Mouse (Mus musculus): Measurements from ENCODE around the gene Tdp1. TPM values are rescaled to one million over a fixed set of nuclear protein-coding genes. Genes with fewer than 3 reads are reported as not detected.

The Tdp1 gene
- total RNA-seq (2015; ENCODE audit: low replicate concordance), result 2.9 and 20.2 TPM in 2 replicates
- total RNA-seq (2017; ENCODE audit: low replicate concordance), result 2.6 and 7.1 TPM in 2 replicates

- ATAC-seq (replicated peaks; ENCODE audit: low FRiP score, poor library complexity, severe bottlenecking), result peak; percentile 79
Observed at GRCm38 (mm10) chr12:99884269-99885261, at the start of gene Tdp1, which contains the start of gene Efcab11. Gene Tdp1 (plus strand): TSS chr12:99884517. Gene Efcab11 (minus strand): TSS chr12:99884439.

GRCm38 (mm10) chr12:99836404-99837131 lies 47.7 kb upstream of the Tdp1 start:
- no peak for ATAC-seq (replicated peaks; ENCODE audit: low FRiP score, poor library complexity, severe bottlenecking)

- no peak for ATAC-seq (replicated peaks; ENCODE audit: low FRiP score, poor library complexity, severe bottlenecking)
Observed at GRCm38 (mm10) chr12:99837528-99837927, 46.8 kb upstream of the Tdp1 start.

GRCm38 (mm10) chr12:99838109-99838508 lies 46.2 kb upstream of the Tdp1 start:
- no peak for ATAC-seq (replicated peaks; ENCODE audit: low FRiP score, poor library complexity, severe bottlenecking)

- ATAC-seq (replicated peaks; ENCODE audit: low FRiP score, poor library complexity, severe bottlenecking), result no peak
Observed at GRCm38 (mm10) chr12:99838703-99839102, 45.6 kb upstream of the Tdp1 start.

- no peak for ATAC-seq (replicated peaks; ENCODE audit: low FRiP score, poor library complexity, severe bottlenecking)
Observed at GRCm38 (mm10) chr12:99844951-99845350, 39.4 kb upstream of the Tdp1 start.

GRCm38 (mm10) chr12:99849996-99850395 lies 34.3 kb upstream of the Tdp1 start:
- no peak for ATAC-seq (replicated peaks; ENCODE audit: low FRiP score, poor library complexity, severe bottlenecking)

GRCm38 (mm10) chr12:99853323-99854258 lies 30.7 kb upstream of the Tdp1 start:
- ATAC-seq (replicated peaks; ENCODE audit: low FRiP score, poor library complexity, severe bottlenecking), result no peak

GRCm38 (mm10) chr12:99856011-99856410 lies 28.3 kb upstream of the Tdp1 start:
- no peak for ATAC-seq (replicated peaks; ENCODE audit: low FRiP score, poor library complexity, severe bottlenecking)

- ATAC-seq (replicated peaks; ENCODE audit: low FRiP score, poor library complexity, severe bottlenecking), result no peak
Observed at GRCm38 (mm10) chr12:99858664-99859063, 25.7 kb upstream of the Tdp1 start.

GRCm38 (mm10) chr12:99859391-99860100 lies 24.8 kb upstream of the Tdp1 start:
- no peak for ATAC-seq (replicated peaks; ENCODE audit: low FRiP score, poor library complexity, severe bottlenecking)

- ATAC-seq (replicated peaks; ENCODE audit: low FRiP score, poor library complexity, severe bottlenecking), result no peak
Observed at GRCm38 (mm10) chr12:99860981-99861380, 23.3 kb upstream of the Tdp1 start.

GRCm38 (mm10) chr12:99864613-99865012 lies 19.7 kb upstream of the Tdp1 start:
- ATAC-seq (replicated peaks; ENCODE audit: low FRiP score, poor library complexity, severe bottlenecking), result no peak

- no peak for ATAC-seq (replicated peaks; ENCODE audit: low FRiP score, poor library complexity, severe bottlenecking)
Observed at GRCm38 (mm10) chr12:99868821-99869220, 15.5 kb upstream of the Tdp1 start.

- no peak for ATAC-seq (replicated peaks; ENCODE audit: low FRiP score, poor library complexity, severe bottlenecking)
Observed at GRCm38 (mm10) chr12:99873443-99873842, 10.9 kb upstream of the Tdp1 start.

- no peak for ATAC-seq (replicated peaks; ENCODE audit: low FRiP score, poor library complexity, severe bottlenecking)
Observed at GRCm38 (mm10) chr12:99874609-99875008, 9.7 kb upstream of the Tdp1 start.

GRCm38 (mm10) chr12:99883000-99883712 lies 1.2 kb upstream of the Tdp1 start:
- ATAC-seq (replicated peaks; ENCODE audit: low FRiP score, poor library complexity, severe bottlenecking), result peak; percentile 93

- ATAC-seq (replicated peaks; ENCODE audit: low FRiP score, poor library complexity, severe bottlenecking), result peak; percentile 18; the same call in 1 of the 2 replicates
Observed at GRCm38 (mm10) chr12:99883713-99884105, 608 bp upstream of the Tdp1 start.
